Mouse (Mus musculus): ENCODE results near the gene Chka. TPM values are rescaled to one million over a fixed set of nuclear protein-coding genes. Genes with fewer than 3 reads are reported as not detected.

Gene Chka
- total RNA-seq, 2 experiments from 2014 or later = 96.7 to 120 TPM

DNA sequence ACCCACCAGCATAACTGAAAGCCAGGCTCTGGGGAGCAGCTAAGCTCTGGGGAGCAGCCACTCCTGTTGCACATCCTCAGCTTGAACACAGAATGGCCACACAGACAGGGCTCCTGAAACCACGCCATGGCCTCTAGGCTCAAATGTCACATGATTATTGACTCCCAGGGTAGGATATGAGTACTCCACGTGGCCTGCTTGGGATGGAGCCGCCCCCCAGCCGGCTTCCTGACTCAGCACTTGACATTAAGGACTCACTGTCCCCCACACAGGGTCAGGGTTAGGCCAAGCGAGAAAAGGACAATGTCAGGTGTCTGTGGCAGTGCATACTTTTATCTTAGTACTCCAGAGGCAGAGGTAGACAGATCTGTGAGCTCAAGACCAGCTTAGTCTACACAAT, 58.6 kb downstream of the Chka start:
- no peak for TF ChIP-seq CTCF (IDR thresholded peaks at IDR 0.05)
- DNase-seq (ENCODE audit: extremely low spot score in 1 of 2, low spot score in 2 of 2) = no peak
- H3K4me3 ChIP-seq = no peak overlapping the region
- intact Hi-C loops (cut with DNase I) = no loop called here
- H3K27ac ChIP-seq = no peak overlapping the region

DNA sequence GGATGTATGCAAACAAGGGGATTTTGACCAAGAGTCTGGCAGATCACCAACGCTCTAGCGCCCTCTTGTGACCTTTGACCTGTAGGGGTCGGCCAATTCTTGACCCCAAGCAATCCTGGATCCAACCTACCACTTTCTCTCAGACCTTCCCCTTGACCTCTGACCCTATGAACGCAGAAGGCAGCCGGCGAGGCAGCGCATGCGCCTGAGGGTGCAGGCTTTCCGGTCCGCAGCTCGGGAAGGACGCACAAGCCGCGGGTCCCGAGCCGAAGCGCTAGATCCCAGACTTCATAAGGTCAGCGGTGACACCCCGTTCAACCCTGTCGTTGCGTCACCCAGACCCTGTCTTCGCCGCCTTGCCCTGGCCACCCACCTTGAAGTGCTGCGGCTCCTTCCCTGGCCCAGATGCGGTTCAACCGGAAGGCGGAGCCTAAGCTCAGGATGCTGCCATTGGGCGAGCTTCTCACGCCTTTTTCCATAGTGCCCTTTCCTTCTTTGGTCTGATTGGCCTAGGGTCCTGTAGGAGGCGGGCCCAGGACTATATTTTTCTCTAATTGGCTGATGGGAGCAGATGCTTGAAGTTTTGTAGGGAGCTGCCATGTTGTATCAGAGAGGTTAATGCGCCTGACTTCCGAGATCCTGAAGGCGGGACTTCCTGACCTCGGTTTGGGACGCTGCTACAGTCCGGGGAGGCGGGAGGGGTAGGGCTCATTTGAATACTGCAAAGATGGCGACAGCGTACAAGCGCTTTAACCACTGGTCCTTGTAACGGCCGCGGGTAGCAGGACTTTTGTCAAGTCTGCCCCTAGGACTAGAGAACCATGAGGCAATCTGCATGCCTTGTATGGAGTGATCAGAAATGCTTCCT, 61.0 kb downstream of the Chka start, which contains the start of gene Ndufs8:
Gene Ndufs8 (minus strand): TSS at position 438 of the 868 bp plus-strand sequence.
- H3K4me3 ChIP-seq = peak within 1 kb of the TSS; percentile 96
- intact Hi-C loops (cut with DNase I) = no loop called here
- H3K27ac ChIP-seq = peak within 1 kb of the TSS; percentile 96
- TF ChIP-seq CTCF (IDR thresholded peaks at IDR 0.05) = no peak; the same call in 1 of the 2 replicates
- DNase-seq (ENCODE audit: extremely low spot score in 1 of 2, low spot score in 2 of 2) = peak; percentile 83 to 91

DNA sequence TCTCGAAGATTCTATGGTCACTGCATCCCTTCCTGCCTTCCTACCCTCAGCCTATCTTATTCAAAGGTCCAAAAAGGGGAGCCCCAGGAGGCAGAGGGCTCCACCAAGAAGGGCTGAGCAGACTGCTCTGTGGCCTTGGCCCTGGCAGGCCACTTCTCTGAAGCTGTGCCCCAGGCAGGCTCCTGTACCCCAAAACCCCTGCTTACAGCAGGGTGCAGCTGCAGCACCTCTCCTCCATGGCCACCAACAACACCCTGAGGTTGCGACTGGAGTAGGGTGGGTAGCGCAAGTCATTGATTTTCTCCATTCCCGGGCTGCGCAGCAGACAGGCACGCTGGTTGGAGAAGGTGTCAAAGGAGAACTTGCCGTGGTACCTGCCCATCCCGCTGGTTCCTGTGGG, 62.1 kb downstream of the Chka start:
- Histone ChIP-seq H3K4me3 (peak overlapping the region; percentile 96; the same call in 1 of the 2 replicates), H3K27ac (peak overlapping the region; percentile 87)
- no peak for TF ChIP-seq CTCF (IDR thresholded peaks at IDR 0.05)
- intact Hi-C loops (cut with DNase I) = no loop called here
- no peak for DNase-seq (ENCODE audit: extremely low spot score in 1 of 2, low spot score in 2 of 2)

DNA sequence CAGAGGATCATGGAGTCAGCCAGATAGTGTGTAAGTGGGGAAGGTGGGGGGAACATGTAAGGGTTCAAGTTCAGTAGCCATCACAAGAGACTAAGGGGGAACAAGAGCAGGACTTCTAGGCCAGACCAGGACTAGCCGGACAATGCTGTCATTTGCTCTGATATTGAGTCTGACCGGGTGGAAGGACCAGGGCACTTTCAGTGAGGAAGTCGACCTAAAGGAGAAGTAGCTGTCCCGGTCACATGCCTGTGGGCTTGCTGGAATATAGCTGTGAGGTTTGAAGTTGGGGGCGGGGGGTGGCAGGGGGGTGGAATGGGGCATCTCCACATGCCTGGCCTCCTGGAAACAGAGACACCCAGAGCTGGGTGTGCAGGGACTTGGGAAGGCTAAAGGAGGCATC, 63.0 kb downstream of the Chka start:
- intact Hi-C loops (cut with DNase I) = no loop called here
- Histone ChIP-seq H3K27ac (no peak overlapping the region), H3K4me3 (no peak overlapping the region)
- no peak for DNase-seq (ENCODE audit: extremely low spot score in 1 of 2, low spot score in 2 of 2)
- TF ChIP-seq CTCF (IDR thresholded peaks at IDR 0.05) = no peak

DNA sequence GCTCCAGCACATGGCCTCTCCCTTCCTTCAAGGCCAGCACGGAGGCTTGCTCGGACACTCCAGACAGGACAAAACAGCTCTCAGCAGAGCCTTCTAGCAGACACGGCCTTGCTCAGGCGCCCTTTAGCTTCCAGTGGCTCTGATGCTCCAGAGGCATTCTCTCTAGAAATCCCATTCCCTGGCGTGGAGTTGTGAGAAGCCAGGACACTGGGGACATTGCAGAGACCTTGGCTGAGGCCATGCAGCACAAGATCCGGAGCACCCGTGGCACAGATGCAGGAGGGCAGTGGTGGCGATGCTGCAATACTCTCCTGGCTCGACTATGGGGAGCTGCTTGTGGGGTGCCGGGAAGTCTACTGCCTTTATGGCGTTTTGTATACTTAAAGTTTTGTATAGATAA, 65.2 kb downstream of the Chka start:
- intact Hi-C loops (cut with DNase I) = no loop called here
- H3K4me3 ChIP-seq = no peak overlapping the region
- H3K27ac ChIP-seq = no peak overlapping the region
- no peak for TF ChIP-seq CTCF (IDR thresholded peaks at IDR 0.05)
- DNase-seq (ENCODE audit: extremely low spot score in 1 of 2, low spot score in 2 of 2) = no peak

DNA sequence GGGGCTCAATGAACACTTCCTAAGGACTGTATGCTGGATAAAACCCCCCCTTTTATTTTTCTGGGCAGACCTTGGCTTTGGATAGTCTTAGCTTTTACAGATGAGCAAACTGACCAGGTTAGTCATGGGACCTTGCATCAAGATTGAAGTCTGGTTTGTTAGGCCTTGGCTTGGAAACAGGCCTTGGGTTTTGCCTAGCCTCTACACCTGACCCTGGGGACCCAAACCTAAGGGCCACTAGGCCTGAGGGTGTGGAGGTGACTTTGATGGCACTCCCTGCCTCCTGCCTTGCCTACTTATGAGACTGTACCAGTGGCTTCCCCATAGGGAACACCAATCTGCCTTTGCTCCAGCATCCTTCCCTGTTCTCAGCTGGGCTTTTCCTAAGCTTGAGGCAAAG, 68.4 kb downstream of the Chka start:
- DNase-seq (ENCODE audit: extremely low spot score in 1 of 2, low spot score in 2 of 2) = no peak
- intact Hi-C loops (cut with DNase I) = no loop called here
- Histone ChIP-seq H3K4me3 (no peak overlapping the region), H3K27ac (no peak overlapping the region)
- no peak for TF ChIP-seq CTCF (IDR thresholded peaks at IDR 0.05)

DNA sequence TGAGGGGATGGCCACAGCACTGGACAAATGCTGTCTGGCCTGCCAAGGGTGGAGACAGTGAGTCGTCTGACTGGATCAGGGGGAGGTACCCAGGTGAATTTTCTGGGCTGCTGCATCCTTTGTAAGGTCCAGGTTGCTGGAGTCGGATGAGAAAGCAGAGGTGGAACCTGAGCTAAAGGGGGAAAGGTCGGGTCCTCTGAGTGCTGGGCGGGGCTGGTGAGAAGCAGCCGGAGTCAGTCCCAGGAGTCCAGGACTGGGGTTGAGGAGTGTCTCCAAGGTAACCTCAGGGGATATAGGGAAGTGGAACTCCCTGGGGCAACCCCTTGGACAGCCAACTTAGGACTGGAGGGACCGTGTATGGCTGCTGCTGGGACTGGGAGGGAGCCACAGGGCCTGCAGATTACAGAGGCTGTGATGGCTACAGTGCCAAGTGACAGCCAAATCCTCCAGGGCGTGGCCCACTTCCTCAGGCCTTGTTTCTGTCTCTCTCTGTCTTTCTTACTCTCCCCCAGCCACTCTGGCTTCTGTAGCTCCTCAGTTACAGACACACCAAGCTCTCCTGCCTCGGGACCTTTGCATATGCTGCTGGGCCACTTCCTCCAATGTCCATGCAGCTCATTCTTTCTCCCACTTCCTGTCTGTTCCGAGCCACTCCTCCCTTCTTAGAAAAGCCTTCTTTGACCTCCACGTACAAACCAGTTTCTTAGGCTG, 71.2 kb downstream of the Chka start:
- no peak for TF ChIP-seq CTCF (IDR thresholded peaks at IDR 0.05)
- no peak overlapping the region for H3K4me3 ChIP-seq
- intact Hi-C loops (cut with DNase I) = no loop called here
- no peak for DNase-seq (ENCODE audit: extremely low spot score in 1 of 2, low spot score in 2 of 2)
- H3K27ac ChIP-seq = no peak overlapping the region

DNA sequence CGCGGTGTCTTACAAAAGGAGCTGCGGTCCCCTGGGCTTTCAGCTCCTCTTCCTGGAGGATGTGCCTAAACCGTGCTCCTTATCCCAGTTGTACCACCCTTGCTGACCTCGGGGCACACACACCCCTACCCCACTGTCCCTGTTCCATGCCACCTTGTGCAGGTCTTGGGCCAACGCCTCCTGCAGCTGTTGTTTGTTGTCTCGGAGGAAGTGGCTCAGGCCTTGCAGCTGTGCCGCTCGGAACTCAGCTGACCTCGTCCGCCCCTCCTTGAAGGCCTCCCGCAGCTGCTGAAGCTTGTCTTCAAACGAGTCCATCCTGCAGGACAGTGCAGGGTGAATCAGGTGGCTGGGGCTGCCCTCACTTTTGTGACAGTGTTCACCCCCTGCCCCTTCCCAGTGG, 72.0 kb downstream of the Chka start:
- no peak overlapping the region for H3K27ac ChIP-seq
- intact Hi-C loops (cut with DNase I) = no loop called here
- no peak for DNase-seq (ENCODE audit: extremely low spot score in 1 of 2, low spot score in 2 of 2)
- H3K4me3 ChIP-seq = no peak overlapping the region
- TF ChIP-seq CTCF (IDR thresholded peaks at IDR 0.05) = no peak

DNA sequence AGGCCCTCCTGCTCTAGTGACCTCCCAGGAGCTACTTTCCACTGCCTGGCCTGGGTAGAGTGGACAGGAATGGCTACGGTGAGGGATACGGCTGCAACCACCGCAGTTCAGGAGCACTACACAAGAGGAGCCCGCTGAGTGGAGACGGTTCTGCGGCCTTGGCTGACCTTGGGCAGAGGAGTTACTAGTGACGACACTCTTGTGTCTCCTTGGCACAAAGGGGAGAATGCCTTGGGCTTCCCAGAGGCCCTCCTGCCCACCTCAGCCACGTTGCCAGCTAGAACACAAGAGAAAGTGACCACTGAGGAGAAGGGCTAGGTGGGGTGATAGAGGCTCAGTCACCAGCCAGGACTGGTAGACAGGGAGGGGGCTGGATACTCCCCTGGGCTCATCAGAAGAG, 72.6 kb downstream of the Chka start:
- no peak overlapping the region for H3K27ac ChIP-seq
- no peak overlapping the region for H3K4me3 ChIP-seq
- no peak for DNase-seq (ENCODE audit: extremely low spot score in 1 of 2, low spot score in 2 of 2)
- TF ChIP-seq CTCF (IDR thresholded peaks at IDR 0.05) = no peak
- intact Hi-C loops (cut with DNase I) = no loop called here

DNA sequence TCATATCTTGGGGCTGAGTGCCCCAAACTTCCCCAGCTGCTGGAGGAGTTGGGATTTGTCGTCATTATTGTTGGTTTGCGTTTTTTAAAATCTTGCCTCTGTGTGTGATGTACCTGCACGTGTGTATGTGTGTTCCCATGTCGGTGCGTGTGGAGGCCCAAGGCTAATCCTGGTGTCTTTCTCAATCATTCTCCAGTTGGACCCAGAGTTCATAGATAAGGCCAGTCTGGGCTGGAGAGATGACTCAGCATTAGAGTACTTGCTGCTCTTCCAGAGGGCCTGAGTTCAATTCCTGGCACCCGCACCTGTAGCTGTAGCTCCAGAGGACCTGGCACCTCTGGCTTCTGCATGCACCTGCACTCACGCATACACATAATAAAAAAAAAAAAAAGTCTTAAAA, 73.3 kb downstream of the Chka start:
- TF ChIP-seq CTCF (IDR thresholded peaks at IDR 0.05) = no peak
- Histone ChIP-seq H3K27ac (no peak overlapping the region), H3K4me3 (no peak overlapping the region)
- intact Hi-C loops (cut with DNase I) = no loop called here
- DNase-seq (ENCODE audit: extremely low spot score in 1 of 2, low spot score in 2 of 2) = no peak

DNA sequence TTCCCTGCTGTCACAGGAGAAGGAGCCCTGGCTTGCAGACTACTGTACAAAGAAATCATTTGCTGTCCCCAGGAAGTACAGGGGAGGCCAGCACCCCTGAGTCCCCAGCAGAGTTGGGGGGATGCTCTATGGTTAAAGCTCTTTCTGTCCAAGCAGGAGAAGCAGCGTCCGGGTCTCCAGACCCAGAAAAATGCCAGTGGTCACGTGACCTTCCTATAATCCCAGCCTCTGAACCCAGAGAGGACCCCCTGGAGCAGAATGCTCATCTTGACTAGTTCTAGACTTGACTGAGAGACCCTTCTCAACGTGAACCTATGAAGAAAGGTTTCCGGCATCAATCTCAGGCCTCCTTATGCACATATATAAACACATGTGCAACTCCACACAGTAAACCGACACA, 74.3 kb downstream of the Chka start:
- no peak overlapping the region for H3K27ac ChIP-seq
- TF ChIP-seq CTCF (IDR thresholded peaks at IDR 0.05) = no peak
- intact Hi-C loops (cut with DNase I) = no loop called here
- no peak overlapping the region for H3K4me3 ChIP-seq
- DNase-seq (ENCODE audit: extremely low spot score in 1 of 2, low spot score in 2 of 2) = no peak

DNA sequence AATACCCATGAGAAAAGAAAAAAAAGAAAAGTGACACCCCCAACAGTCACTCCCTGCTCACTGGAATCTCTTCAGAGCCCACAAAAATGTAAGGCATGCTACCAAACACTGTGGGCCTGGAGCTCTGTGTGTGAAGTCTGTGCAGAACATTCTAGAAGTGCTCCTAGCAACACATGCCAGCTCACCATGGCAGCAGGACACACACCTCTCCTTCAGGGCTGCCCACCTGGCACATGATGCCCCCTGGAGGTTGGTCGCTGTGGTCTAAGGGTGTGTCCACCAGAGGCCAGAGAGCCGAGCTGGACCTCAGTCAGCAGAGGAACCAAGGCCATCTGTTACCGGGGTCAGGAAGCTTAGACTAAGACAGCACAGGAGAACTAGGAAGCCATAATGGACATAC, 74.7 kb downstream of the Chka start:
- intact Hi-C loops (cut with DNase I) = no loop called here
- no peak for DNase-seq (ENCODE audit: extremely low spot score in 1 of 2, low spot score in 2 of 2)
- TF ChIP-seq CTCF (IDR thresholded peaks at IDR 0.05) = no peak; the same call in 1 of the 2 replicates
- H3K27ac ChIP-seq = no peak overlapping the region
- no peak overlapping the region for H3K4me3 ChIP-seq
